Mouse (Mus musculus) forebrain, embryonic 12.5 days (tissue): ENCODE results near the gene Atxn1. TPM values are rescaled to one million over a fixed set of nuclear protein-coding genes. Genes with fewer than 3 reads are reported as not detected.
A peak's percentile ranks its signal among the peaks of the same experiment; 100 is the strongest.

Experiments used
- ATAC-seq: fragments of 200-750 bp; cut with Nextera tagmentation; 2 replicates; pipeline ENCODE4 v1.8.0; 2017; ENCODE audit warnings: moderate TSS enrichment; ENCODE audit not compliant: low FRiP score
- H3K27ac ChIP-seq: fragments of 300-500 bp; sonication (generic); 2 replicates; pipeline ENCODE4 v1.5.1; 2016; ENCODE audit warnings: mild to moderate bottlenecking
- H3K27me3 ChIP-seq: fragments of 300-500 bp; sonication (generic); 2 replicates; pipeline ENCODE4 v1.6.1; 2016; ENCODE audit warnings: mild to moderate bottlenecking
- H3K36me3 ChIP-seq: fragments of 300-500 bp; sonication (generic); replicated peaks from 2 replicates; pipeline ENCODE4 v1.6.1; 2016; ENCODE audit warnings: mild to moderate bottlenecking
- H3K4me1 ChIP-seq: fragments of 300-500 bp; sonication (generic); 2 replicates; pipeline ENCODE4 v1.6.1; 2016
- H3K4me2 ChIP-seq: fragments of 300-500 bp; sonication (generic); 2 replicates; pipeline ENCODE4 v1.6.1; 2016; ENCODE audit warnings: mild to moderate bottlenecking, moderate library complexity
- H3K4me3 ChIP-seq: fragments of 300-500 bp; sonication (generic); replicated peaks from 2 replicates; pipeline ENCODE4 v1.5.1; 2016; ENCODE audit warnings: mild to moderate bottlenecking
- H3K9ac ChIP-seq: fragments of 300-500 bp; sonication (generic); 2 replicates; pipeline ENCODE4 v1.6.1; 2016; ENCODE audit warnings: mild to moderate bottlenecking
- H3K9me3 ChIP-seq: fragments of 300-500 bp; sonication (generic); 2 replicates; pipeline ENCODE4 v1.6.1; 2016
- WGBS: fragments of 180-500 bp; shearing (Covaris S2); methylation state at CpG from one replicate; pipeline ENCODE4 v1.1.7; 2016; 5-methylcytosine and 5-hydroxymethylcytosine counted together
- polyA plus RNA-seq: library from polyadenylated mRNA; unstranded; fragments of >200 nt; fragmentation: Nextera tagmentation; extraction: Ambion mirVana; gene quantifications from 2 replicates; pipeline ENCODE4 v1.2.1, GENCODE M21; 2016

The Atxn1 gene
- polyA plus RNA-seq, 1 experiment from 2014 or later, result 3.7 TPM

DNA sequence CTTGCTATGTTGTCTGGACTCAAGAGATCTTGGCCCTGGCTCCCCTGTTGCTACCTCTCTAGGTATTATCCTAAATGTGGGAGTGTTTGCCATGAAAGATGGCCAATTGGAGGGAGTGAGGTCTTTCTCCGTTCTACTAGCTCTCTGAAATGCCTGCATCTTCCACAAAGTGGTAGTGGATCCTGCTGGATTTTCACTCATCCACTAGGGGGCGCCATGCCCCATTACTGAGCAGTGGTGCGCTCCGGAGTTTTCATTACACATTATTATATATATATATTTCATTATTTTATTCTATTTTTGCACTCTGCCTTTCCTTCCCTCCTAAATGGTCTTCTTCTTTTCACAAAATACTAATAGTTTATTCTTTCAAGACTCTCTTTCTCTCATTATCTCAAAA, 392.0 kb downstream of the Atxn1 start:
- WGBS, result 29% methylated on average over 4 of the region's 4 CpGs
- no peak overlapping the region for H3K4me3 ChIP-seq
- H3K4me1 ChIP-seq, result peaks cover 8% of the 10 kb centered on the region; the same call in 1 of the 2 replicates
- H3K4me2 ChIP-seq, result no peak overlapping the region
- H3K36me3 ChIP-seq, result no peaks in the 10 kb centered on the region
- no peaks in the 10 kb centered on the region for H3K9me3 ChIP-seq
- H3K27ac ChIP-seq, result no peak overlapping the region
- no peak overlapping the region for H3K9ac ChIP-seq
- no peaks in the 10 kb centered on the region for H3K27me3 ChIP-seq
- ATAC-seq, result no peak

DNA sequence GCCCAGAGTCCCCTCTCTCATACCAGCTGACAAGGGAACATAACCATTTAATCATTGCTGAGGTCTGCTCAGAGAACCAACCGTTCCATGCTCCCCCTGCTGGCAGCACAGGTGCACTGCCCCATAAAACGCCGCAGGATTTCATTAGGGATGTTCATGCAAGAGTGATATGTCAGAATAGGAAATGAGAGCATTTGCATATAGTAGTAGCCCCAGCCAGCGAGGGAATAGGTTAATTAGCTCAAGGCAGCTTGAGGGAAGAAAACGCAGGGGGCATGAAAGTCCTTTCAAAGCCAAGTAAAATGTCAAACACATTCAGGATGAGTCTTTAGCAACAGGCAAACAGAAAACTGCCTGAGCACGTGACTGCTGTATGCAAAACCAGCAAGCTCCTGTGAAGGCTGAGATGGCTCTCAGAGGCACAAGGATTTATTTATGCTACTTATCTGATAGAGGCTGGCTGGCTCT, 393.0 kb downstream of the Atxn1 start:
- H3K36me3 ChIP-seq, result 0 out of 2 replicates have a peak, but pooled peaks cover 2% of the 10 kb centered on the region
- peaks cover 8% of the 10 kb centered on the region; the same call in 1 of the 2 replicates for H3K4me1 ChIP-seq
- no peak overlapping the region for H3K27ac ChIP-seq
- H3K4me2 ChIP-seq, result peak overlapping the region; percentile 19
- peak; percentile 79 for ATAC-seq
- H3K9me3 ChIP-seq, result no peaks in the 10 kb centered on the region
- H3K9ac ChIP-seq, result no peak overlapping the region
- no peaks in the 10 kb centered on the region for H3K27me3 ChIP-seq
- WGBS, result under 1% methylated on average over 6 of the region's 6 CpGs
- H3K4me3 ChIP-seq, result no peak overlapping the region

DNA sequence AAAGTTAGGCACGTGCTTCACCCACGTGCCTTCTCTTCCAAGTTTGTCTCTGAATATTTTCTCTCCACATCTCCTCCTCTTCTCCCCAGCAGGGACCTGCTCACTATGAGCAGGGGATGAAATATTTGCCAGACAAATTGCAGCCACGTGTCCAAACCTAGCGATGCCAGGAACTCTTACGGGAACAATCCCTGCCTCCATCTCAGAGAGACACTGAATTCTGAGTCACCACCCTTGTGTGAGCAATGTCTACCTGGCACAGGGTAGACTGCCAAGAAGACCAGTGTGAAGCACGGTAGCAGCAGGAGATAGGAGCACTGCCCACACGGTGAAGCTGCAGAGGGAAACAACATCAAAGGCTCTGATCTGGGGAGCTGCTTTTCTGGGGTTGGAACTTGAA, 394.9 kb downstream of the Atxn1 start:
- Histone ChIP-seq H3K4me3 (no peak overlapping the region), H3K9me3 (no peaks in the 10 kb centered on the region), H3K27me3 (no peaks in the 10 kb centered on the region), H3K4me2 (no peak overlapping the region), H3K27ac (no peak overlapping the region), H3K36me3 (0 out of 2 replicates have a peak, but pooled peaks cover 7% of the 10 kb centered on the region), H3K9ac (no peak overlapping the region), H3K4me1 (peaks cover 8% of the 10 kb centered on the region; the same call in 1 of the 2 replicates)
- 86% methylated on average over 7 of the region's 7 CpGs for WGBS
- no peak for ATAC-seq

DNA sequence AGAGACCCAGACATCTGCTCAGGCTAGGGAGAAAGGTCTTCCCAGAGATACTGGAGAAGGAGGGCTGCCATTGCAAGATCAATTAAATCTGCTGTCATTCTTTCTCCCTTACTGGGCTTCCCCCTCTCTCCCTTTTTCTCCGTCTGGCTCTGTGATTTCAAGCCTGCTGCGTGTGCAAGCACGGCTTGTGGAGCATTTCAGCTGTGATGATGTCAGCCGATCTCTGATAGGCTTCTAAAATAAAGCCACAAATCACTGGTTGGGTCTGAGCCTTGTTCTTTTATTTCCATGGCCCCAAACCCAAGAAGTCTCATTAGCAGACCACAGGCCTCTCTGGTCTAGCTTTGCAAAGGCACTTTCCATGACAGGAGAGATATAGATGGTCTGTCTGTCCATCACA, 399.9 kb downstream of the Atxn1 start:
- Histone ChIP-seq H3K9ac (no peak overlapping the region), H3K4me1 (peaks cover 5% of the 10 kb centered on the region; the same call in 1 of the 2 replicates), H3K4me2 (no peak overlapping the region), H3K27me3 (no peaks in the 10 kb centered on the region), H3K36me3 (0 out of 2 replicates have a peak, but pooled peaks cover 7% of the 10 kb centered on the region), H3K4me3 (no peak overlapping the region), H3K9me3 (no peaks in the 10 kb centered on the region), H3K27ac (no peak overlapping the region)
- no peak for ATAC-seq
- 77% methylated on average over 4 of the region's 4 CpGs for WGBS

DNA sequence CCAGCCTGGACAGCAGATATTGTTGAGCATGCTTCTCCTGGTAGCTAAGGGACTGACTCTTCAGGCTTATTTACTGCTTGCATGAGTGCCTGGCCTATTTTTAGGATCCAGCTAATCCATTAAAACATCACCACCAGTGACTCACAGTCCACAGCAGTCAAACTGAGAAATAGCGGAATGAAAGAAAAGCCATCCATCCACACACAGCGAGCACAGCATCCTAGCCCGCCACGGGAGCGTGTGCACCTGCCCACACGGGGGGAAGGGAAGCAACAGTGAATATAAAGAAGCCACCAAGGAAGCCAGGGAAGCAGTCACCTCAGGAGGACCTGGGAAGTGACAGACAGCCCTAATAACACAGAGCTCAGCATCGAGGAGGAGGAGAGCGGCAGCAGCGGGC, 402.8 kb downstream of the Atxn1 start:
- 0 out of 2 replicates have a peak, but pooled peaks cover 7% of the 10 kb centered on the region for H3K36me3 ChIP-seq
- no peak overlapping the region for H3K4me3 ChIP-seq
- ATAC-seq, result no peak
- H3K4me2 ChIP-seq, result no peak overlapping the region
- no peaks in the 10 kb centered on the region for H3K27me3 ChIP-seq
- H3K9ac ChIP-seq, result no peak overlapping the region
- H3K4me1 ChIP-seq, result peaks cover 10% of the 10 kb centered on the region
- 89% methylated on average over 9 of the region's 9 CpGs for WGBS
- no peak overlapping the region for H3K27ac ChIP-seq
- no peaks in the 10 kb centered on the region for H3K9me3 ChIP-seq

DNA sequence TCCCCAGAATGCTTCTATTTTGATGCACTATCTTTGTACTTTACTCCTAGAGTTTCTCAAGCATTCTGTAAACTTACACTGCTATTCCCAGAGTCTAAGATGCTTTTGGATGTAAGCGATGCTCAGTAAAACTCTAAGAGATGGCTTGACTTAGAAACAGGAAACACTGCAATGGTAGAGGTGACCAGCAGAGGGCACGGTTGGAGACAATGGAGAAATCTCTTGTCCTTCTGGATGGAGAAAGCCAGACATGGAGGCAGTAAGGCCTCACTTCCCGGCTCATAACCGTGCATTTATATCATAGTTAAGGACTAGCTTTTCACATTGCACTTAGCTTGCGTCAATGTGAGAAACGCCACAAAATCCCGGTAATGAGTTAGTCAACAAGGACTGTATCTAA, 404.3 kb downstream of the Atxn1 start:
- Histone ChIP-seq H3K36me3 (no peaks in the 10 kb centered on the region), H3K27ac (no peak overlapping the region), H3K27me3 (no peaks in the 10 kb centered on the region), H3K4me2 (no peak overlapping the region), H3K9ac (no peak overlapping the region), H3K9me3 (no peaks in the 10 kb centered on the region), H3K4me3 (no peak overlapping the region), H3K4me1 (peaks cover 10% of the 10 kb centered on the region)
- WGBS, result 77% methylated on average over 7 of the region's 7 CpGs
- ATAC-seq, result no peak

DNA sequence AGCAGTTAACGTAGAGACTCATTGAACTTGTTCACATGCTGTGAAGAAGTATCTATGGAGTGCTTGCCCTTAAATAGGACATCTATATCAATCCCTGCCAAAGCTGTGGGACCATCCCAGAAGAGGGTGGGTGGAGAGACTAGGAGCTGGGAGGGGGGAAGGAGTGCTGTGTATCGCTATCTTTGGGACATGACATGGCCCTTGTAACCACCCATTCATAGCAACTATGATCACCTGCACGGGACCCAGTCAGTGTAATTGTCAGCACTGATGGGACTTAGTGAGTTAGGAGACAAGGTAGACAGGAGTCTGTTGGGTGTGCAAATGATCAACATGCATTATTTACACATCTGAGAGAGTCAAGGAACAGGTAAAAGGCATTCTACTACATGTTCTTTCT, 405.6 kb downstream of the Atxn1 start:
- WGBS, result 85% methylated on average over 3 of the region's 3 CpGs
- no peak overlapping the region for H3K9ac ChIP-seq
- peaks cover 10% of the 10 kb centered on the region for H3K4me1 ChIP-seq
- no peak overlapping the region for H3K4me2 ChIP-seq
- no peaks in the 10 kb centered on the region for H3K27me3 ChIP-seq
- H3K4me3 ChIP-seq, result no peak overlapping the region
- H3K9me3 ChIP-seq, result no peaks in the 10 kb centered on the region
- H3K36me3 ChIP-seq, result no peaks in the 10 kb centered on the region
- no peak for ATAC-seq
- no peak overlapping the region for H3K27ac ChIP-seq

DNA sequence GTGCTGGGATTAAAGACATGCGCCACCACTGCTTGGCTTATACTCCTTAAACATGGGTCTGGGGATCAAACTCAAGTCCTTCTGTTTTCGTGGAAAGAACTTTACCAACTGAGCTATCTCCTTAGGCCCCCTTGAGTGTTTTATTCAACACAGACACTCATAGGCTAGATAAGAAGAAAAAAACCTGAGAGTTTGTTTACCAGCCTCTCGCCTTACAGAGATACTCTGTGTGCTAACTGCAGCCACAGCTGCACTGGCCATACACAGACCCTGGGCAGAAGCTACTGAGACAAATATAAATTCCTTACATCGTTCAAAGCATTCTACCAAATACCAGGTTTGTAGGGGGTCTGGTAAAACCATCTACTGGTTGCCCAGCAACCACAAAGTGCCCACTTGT, 406.4 kb downstream of the Atxn1 start:
- Histone ChIP-seq H3K27me3 (no peaks in the 10 kb centered on the region), H3K27ac (no peak overlapping the region), H3K9me3 (no peaks in the 10 kb centered on the region), H3K36me3 (no peaks in the 10 kb centered on the region), H3K4me2 (no peak overlapping the region), H3K4me1 (peaks cover 10% of the 10 kb centered on the region), H3K9ac (no peak overlapping the region), H3K4me3 (no peak overlapping the region)
- whole genome bisulfite sequencing, result 65% methylated on average over 4 of the region's 4 CpGs
- no peak for ATAC-seq

DNA sequence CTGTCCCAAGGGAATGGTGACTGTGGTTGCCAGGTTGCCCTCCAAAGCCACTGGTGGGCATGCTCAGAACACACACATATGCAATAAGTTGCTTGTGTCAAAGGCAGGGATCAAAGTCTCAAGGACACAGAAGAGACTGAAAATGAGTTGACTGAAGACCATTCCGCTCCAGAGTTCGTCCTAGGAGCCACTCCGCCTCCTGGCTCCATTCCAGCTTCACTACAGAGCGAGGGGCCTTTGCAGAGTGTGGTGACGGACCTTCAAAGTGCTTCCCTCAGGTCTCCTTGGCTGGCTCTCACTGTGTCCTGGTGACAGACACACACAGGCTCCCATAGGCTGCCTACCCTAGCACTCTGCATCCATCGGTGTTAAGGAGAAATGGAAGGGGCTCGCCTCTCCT, 411.1 kb downstream of the Atxn1 start:
- 78% methylated on average over 7 of the region's 7 CpGs for WGBS
- Histone ChIP-seq H3K4me1 (peaks cover 5% of the 10 kb centered on the region), H3K27ac (no peak overlapping the region), H3K4me2 (no peak overlapping the region), H3K9me3 (no peaks in the 10 kb centered on the region), H3K27me3 (no peaks in the 10 kb centered on the region), H3K4me3 (no peak overlapping the region), H3K36me3 (no peaks in the 10 kb centered on the region), H3K9ac (no peak overlapping the region)
- ATAC-seq, result no peak

DNA sequence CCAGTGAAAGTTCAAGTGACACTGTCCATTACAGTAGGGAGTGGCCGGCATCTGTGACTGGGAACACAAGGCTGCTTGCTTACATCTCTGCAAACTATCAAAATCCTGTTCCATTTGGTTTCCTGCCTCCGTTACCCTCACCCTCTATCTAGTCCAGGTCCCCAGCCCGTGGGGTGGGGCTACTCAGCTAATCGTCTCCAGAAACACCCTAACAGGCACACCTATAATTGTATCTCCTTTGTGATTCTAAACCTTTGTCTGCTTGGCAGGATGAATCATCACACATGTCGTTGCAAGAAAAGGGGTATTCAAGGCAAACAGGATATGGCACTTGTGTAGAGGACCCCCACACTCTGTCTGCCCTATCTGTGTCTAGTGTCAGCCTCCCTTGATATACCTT, 417.3 kb downstream of the Atxn1 start:
- 84% methylated on average over 5 of the region's 5 CpGs for WGBS
- no peak overlapping the region for H3K4me2 ChIP-seq
- no peaks in the 10 kb centered on the region for H3K27me3 ChIP-seq
- H3K4me1 ChIP-seq, result peaks cover 3% of the 10 kb centered on the region
- no peak overlapping the region for H3K27ac ChIP-seq
- no peaks in the 10 kb centered on the region for H3K36me3 ChIP-seq
- H3K4me3 ChIP-seq, result no peak overlapping the region
- no peak for ATAC-seq
- H3K9me3 ChIP-seq, result no peaks in the 10 kb centered on the region
- no peak overlapping the region for H3K9ac ChIP-seq

DNA sequence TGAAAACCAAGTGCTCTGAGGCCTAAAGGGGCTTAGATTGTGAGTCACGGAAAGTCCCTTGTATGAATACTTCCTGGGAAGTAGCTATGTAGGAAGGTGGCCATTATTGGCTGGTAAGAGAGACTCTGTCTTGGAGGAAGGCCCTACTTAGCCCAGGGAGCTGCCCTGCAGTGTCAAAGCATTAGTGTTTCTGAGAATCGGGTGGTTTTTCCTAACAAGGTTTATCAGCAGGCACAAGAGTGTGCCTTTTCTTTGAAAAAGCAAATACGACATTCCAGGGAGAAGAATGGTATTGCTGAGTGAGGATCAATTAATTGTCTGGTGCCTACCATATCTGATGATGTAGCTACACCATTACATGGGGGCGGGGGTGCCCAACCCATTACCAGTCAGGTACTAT, 417.9 kb downstream of the Atxn1 start:
- H3K27ac ChIP-seq, result no peak overlapping the region
- H3K4me3 ChIP-seq, result no peak overlapping the region
- H3K9me3 ChIP-seq, result no peaks in the 10 kb centered on the region
- no peaks in the 10 kb centered on the region for H3K36me3 ChIP-seq
- no peak overlapping the region for H3K9ac ChIP-seq
- H3K4me1 ChIP-seq, result no peaks in the 10 kb centered on the region
- 92% methylated on average over 4 of the region's 4 CpGs for WGBS
- no peak overlapping the region for H3K4me2 ChIP-seq
- no peaks in the 10 kb centered on the region for H3K27me3 ChIP-seq
- no peak for ATAC-seq

DNA sequence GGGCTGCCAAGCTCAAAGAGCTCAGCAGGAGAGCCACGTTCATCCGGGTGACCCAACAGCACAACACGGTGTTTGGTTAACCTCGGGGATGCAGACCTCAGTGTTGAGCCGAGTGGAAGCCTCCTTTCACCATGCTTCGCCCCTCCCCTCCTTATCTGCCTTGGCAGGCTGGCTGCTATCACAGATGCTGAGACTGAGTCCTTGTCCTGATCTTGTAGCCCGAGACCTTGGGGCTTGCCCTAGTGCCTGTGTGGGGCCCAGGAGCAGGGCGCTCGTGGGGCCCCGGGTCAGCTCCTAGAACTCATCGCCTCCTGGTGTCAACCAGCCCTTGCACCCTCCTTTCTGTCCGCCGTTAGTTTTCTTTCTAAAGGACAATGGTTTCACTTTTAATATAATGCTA, 418.8 kb downstream of the Atxn1 start:
- Histone ChIP-seq H3K27me3 (no peaks in the 10 kb centered on the region), H3K9ac (no peak overlapping the region), H3K27ac (no peak overlapping the region), H3K4me3 (no peak overlapping the region), H3K36me3 (no peaks in the 10 kb centered on the region), H3K4me1 (no peaks in the 10 kb centered on the region), H3K4me2 (no peak overlapping the region), H3K9me3 (no peaks in the 10 kb centered on the region)
- WGBS, result 90% methylated on average over 13 of the region's 13 CpGs
- ATAC-seq, result no peak

DNA sequence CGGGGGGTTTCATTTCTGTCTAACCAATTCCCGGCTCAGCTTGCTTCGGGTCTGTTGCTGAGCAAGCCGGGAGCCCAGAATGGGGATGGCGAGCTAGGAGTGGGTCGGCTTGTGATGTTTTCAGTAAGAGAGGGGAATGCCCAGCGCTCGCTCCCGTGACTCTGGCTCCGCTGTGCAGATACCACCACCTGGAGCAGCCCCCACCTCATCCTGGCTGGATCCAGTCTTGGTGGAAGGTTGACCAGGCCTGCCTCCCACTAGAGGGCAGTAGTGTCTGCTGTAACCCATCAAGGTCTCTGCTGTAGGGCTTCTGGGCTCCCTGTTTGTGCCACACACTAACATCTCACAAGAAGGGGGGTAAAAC, 425.6 kb downstream of the Atxn1 start:
- 4% methylated on average over 10 of the region's 10 CpGs for WGBS

More for the DNA sequence above, 425.6 kb downstream of the Atxn1 start:
- H3K27me3 ChIP-seq, result 0 out of 2 replicates have a peak, but pooled peaks cover 3% of the 10 kb centered on the region
- H3K4me1 ChIP-seq, result peaks cover 9% of the 10 kb centered on the region
- H3K27ac ChIP-seq, result peak overlapping the region; percentile 78
- no peaks in the 10 kb centered on the region for H3K9me3 ChIP-seq
- H3K4me2 ChIP-seq, result peak overlapping the region; percentile 65
- peak overlapping the region; percentile 40 for H3K4me3 ChIP-seq
- ATAC-seq, result peak; percentile 93
- no peaks in the 10 kb centered on the region for H3K36me3 ChIP-seq
- H3K9ac ChIP-seq, result peak overlapping the region; percentile 60
